Mouse (Mus musculus): ENCODE results near the gene Dnajb14.
"Not testable (repeated sequence)": the region's sequence is repeated elsewhere in the genome, so short reads cannot be mapped to it uniquely, and the experiment has no call there.

Gene Dnajb14

GRCm38 (mm10) chr3:137863330-137864123, 3.9 kb upstream of the Dnajb14 start:
- no peak for DNase-seq (ENCODE audit: low spot score)

GRCm38 (mm10) chr3:137864124-137864987, 3.1 kb upstream of the Dnajb14 start, which contains the start of gene H2afz:
H2afz (plus strand) TSS chr3:137864487.
- peak; percentile 96 for DNase-seq (ENCODE audit: low spot score)

- peak; percentile 66 for DNase-seq (ENCODE audit: low spot score)
These were observed 2.2 kb upstream of the Dnajb14 start for GRCm38 (mm10) chr3:137864988-137865982.

GRCm38 (mm10) chr3:137867133-137867436, 390 bp upstream of the Dnajb14 start:
- no peak for DNase-seq (ENCODE audit: low spot score)

- no peak for DNase-seq (ENCODE audit: low spot score)
These were observed 829 bp downstream of the Dnajb14 start for GRCm38 (mm10) chr3:137868094-137868913.

GRCm38 (mm10) chr3:137869395-137869794, 1.9 kb downstream of the Dnajb14 start:
- no peak for DNase-seq (ENCODE audit: low spot score)

- no peak for DNase-seq (ENCODE audit: low spot score)
These were observed 11.8 kb downstream of the Dnajb14 start for GRCm38 (mm10) chr3:137879313-137879712.

GRCm38 (mm10) chr3:137880109-137880748, 12.8 kb downstream of the Dnajb14 start:
- no peak for DNase-seq (ENCODE audit: low spot score)

- no peak for DNase-seq (ENCODE audit: low spot score)
These were observed 13.6 kb downstream of the Dnajb14 start for GRCm38 (mm10) chr3:137881093-137881492.

GRCm38 (mm10) chr3:137887961-137888360, 20.5 kb downstream of the Dnajb14 start:
- no peak for DNase-seq (ENCODE audit: low spot score)

- no peak for DNase-seq (ENCODE audit: low spot score)
These were observed 23.6 kb downstream of the Dnajb14 start for GRCm38 (mm10) chr3:137891089-137891488.

- DNase-seq (ENCODE audit: low spot score), result no peak
These were observed 24.6 kb downstream of the Dnajb14 start for GRCm38 (mm10) chr3:137892118-137892517.

- no peak for DNase-seq (ENCODE audit: low spot score)
These were observed 26.3 kb downstream of the Dnajb14 start for GRCm38 (mm10) chr3:137893789-137894188.

GRCm38 (mm10) chr3:137895196-137895595, 27.7 kb downstream of the Dnajb14 start:
- no peak for DNase-seq (ENCODE audit: low spot score)

GRCm38 (mm10) chr3:137896386-137896785, 28.9 kb downstream of the Dnajb14 start:
- DNase-seq (ENCODE audit: low spot score), result no peak

GRCm38 (mm10) chr3:137896867-137897266, 29.4 kb downstream of the Dnajb14 start:
- no peak for DNase-seq (ENCODE audit: low spot score)

- no peak for DNase-seq (ENCODE audit: low spot score)
These were observed 30.2 kb downstream of the Dnajb14 start for GRCm38 (mm10) chr3:137897685-137898084.

GRCm38 (mm10) chr3:137900149-137900548, 32.7 kb downstream of the Dnajb14 start:
- no peak for DNase-seq (ENCODE audit: low spot score)

GRCm38 (mm10) chr3:137913093-137913492, 45.6 kb downstream of the Dnajb14 start:
- DNase-seq (ENCODE audit: low spot score), result no peak

- DNase-seq (ENCODE audit: low spot score), result not testable (repeated sequence)
These were observed 47.1 kb downstream of the Dnajb14 start for GRCm38 (mm10) chr3:137914567-137914966.
